Mouse (Mus musculus) limb, embryonic 13.5 days (tissue): ENCODE results near the gene Gm5148. TPM values are rescaled to one million over a fixed set of nuclear protein-coding genes. Genes with fewer than 3 reads are reported as not detected.

Experiments used
- ATAC-seq: fragments of 200-750 bp; cut with Nextera tagmentation; 2 replicates; pipeline ENCODE4 v1.8.0; 2017; ENCODE audit warnings: low read depth, moderate number of reproducible peaks, moderate TSS enrichment; ENCODE audit not compliant: low FRiP score
- H3K27ac ChIP-seq: fragments of 300-500 bp; sonication (generic); 2 replicates; pipeline ENCODE4 v1.5.1; 2015; ENCODE audit warnings: inconsistent platforms, mild to moderate bottlenecking, moderate library complexity
- H3K27me3 ChIP-seq: fragments of 300-500 bp; sonication (generic); 2 replicates; pipeline ENCODE4 v1.6.1; 2015; ENCODE audit warnings: mild to moderate bottlenecking, inconsistent platforms
- H3K36me3 ChIP-seq: fragments of 300-500 bp; sonication (generic); 2 replicates; pipeline ENCODE4 v1.6.1; 2015; ENCODE audit warnings: inconsistent platforms, mild to moderate bottlenecking, moderate library complexity
- H3K4me1 ChIP-seq: fragments of 300-500 bp; sonication (generic); 2 replicates; pipeline ENCODE4 v1.6.1; 2015; ENCODE audit warnings: inconsistent platforms
- H3K4me2 ChIP-seq: fragments of 300-500 bp; sonication (generic); replicated peaks from 2 replicates; pipeline ENCODE4 v1.6.1; 2015; ENCODE audit warnings: inconsistent platforms, mild to moderate bottlenecking, moderate library complexity
- H3K4me3 ChIP-seq: fragments of 300-500 bp; sonication (generic); 2 replicates; pipeline ENCODE4 v1.5.1; 2015; ENCODE audit warnings: moderate library complexity, mild to moderate bottlenecking, inconsistent platforms
- H3K9ac ChIP-seq: fragments of 300-500 bp; sonication (generic); 2 replicates; pipeline ENCODE4 v1.6.1; 2015; ENCODE audit warnings: mild to moderate bottlenecking, inconsistent platforms
- H3K9me3 ChIP-seq: fragments of 300-500 bp; sonication (generic); 2 replicates; pipeline ENCODE4 v1.6.1; 2016; ENCODE audit warnings: inconsistent platforms
- WGBS: fragments of 180-500 bp; shearing (Covaris S2); methylation state at CpG from one replicate; pipeline ENCODE4 v1.1.7; 2015; 5-methylcytosine and 5-hydroxymethylcytosine counted together
- polyA plus RNA-seq: library from polyadenylated mRNA; unstranded; fragments of >200 nt; fragmentation: Nextera tagmentation; extraction: Ambion mirVana; gene quantifications from 2 replicates; pipeline ENCODE4 v1.2.1, GENCODE M21; 2015

Gene Gm5148
- polyA plus RNA-seq, 1 experiment from 2014 or later = 7.5 TPM

DNA sequence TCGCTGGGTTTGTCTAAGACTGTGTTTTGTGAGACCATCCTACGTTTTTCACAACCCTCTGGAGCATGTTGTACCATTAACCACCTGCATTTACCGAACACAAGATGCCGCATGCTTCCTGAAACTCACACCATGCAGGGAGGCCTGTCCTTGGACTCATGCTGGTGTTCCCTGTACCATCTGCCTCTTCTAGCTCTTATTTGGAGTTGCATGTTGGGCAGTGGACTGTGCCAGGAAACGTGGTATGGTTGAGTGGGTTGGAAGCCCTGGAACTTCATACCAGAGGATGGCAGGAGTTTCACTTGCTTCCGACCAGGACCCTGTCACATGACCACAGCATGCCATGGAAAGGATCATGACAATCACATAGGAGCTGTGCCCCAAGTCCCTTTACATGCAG, 16.5 kb downstream of the Gm5148 start:
- Histone ChIP-seq H3K9ac (no peak overlapping the region), H3K27ac (no peak overlapping the region), H3K36me3 (no peaks in the 10 kb centered on the region), H3K4me3 (no peak overlapping the region), H3K27me3 (no peaks in the 10 kb centered on the region), H3K4me2 (no peak overlapping the region), H3K9me3 (no peaks in the 10 kb centered on the region), H3K4me1 (peaks cover 23% of the 10 kb centered on the region)
- ATAC-seq = no peak
- WGBS = 90% methylated on average over 6 of the region's 6 CpGs

DNA sequence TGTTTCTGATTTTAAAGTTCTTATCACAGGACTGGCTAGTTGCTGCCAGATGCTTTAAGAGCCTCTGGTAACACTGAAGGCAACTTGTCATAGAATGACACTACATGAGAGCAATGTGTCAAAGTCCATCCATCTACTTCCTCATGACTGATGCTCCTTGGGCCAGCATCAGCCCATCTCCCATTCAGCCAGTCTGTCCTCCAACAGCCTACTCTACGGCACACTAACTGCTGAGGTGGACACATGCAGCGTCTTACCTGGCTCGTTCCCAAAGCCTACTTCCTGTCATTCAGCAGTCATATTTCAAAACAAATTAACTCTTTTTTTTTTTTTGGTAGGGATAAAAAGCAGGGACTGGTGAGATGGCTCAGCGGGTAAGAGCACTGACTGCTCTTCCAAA, 17.9 kb downstream of the Gm5148 start:
- WGBS = 68% methylated on average over 4 of the region's 4 CpGs
- ATAC-seq = no peak
- Histone ChIP-seq H3K36me3 (no peaks in the 10 kb centered on the region), H3K27me3 (no peaks in the 10 kb centered on the region), H3K27ac (no peak overlapping the region), H3K9ac (no peak overlapping the region), H3K9me3 (peaks cover 5% of the 10 kb centered on the region; the same call in 1 of the 2 replicates), H3K4me1 (peaks cover 15% of the 10 kb centered on the region; the same call in 1 of the 2 replicates), H3K4me2 (no peak overlapping the region), H3K4me3 (no peak overlapping the region)

DNA sequence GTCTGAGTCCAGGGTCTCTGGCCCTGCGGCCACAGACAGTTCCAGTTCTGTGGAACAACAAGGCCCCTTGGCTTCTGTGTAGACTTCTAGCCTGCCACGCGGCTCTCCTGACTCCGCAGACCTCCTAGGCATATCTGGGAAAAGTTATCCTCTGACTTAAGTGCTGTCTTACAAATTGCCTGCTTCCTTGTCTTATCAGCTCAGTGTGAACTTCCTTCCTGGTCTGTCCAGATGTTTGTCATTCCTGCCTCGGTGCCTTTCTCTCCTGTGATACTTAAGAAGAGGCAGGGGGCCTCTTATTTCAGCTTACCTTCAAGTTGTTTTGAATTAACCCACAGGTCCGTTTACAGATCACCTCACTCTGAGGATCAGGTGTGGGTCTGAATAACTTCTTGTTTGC, 18.9 kb downstream of the Gm5148 start:
- Histone ChIP-seq H3K36me3 (no peaks in the 10 kb centered on the region), H3K27ac (0 out of 2 replicates have a peak overlapping the region, but pooled peaks have one; percentile 44), H3K4me3 (no peak overlapping the region), H3K9me3 (peaks cover 5% of the 10 kb centered on the region; the same call in 1 of the 2 replicates), H3K9ac (no peak overlapping the region), H3K27me3 (no peaks in the 10 kb centered on the region), H3K4me1 (peaks cover 15% of the 10 kb centered on the region; the same call in 1 of the 2 replicates), H3K4me2 (0 out of 2 replicates have a peak overlapping the region, but pooled peaks have one; percentile 21)
- ATAC-seq = no peak
- 20% methylated on average over 6 of the region's 6 CpGs for WGBS

DNA sequence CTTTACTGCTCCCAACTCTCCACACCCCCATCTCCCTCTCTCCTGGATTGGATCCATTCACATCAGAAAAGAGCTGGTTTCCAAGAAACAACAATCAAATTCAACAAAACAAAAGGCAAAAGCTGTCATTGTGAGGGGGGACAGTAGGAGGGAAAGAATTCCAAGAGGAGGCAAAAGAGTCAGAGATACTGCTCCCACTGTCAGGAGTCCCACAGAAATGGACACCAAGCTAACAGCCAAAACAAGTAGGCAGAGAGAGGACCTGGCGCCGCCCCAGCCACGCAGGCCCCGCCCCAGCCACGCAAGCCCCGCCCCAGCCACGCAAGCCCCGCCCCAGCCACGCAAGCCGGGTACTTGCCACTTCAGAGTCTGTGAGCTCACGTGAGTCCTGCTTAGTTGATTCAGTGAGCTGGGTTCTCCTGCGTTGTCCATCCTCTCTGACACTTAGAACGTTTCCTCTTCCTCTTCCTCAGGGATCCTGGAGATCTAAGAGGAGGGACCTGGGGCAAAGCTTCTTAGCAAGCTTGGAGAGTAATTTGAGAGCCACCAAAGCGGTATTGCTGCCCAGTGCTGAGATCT, 19.5 kb downstream of the Gm5148 start:
- H3K27ac ChIP-seq = no peak overlapping the region
- peak overlapping the region; percentile 21; the same call in 1 of the 2 replicates for H3K4me2 ChIP-seq
- peaks cover 15% of the 10 kb centered on the region; the same call in 1 of the 2 replicates for H3K4me1 ChIP-seq
- H3K9ac ChIP-seq = no peak overlapping the region
- WGBS = 40% methylated on average over 14 of the region's 14 CpGs
- no peaks in the 10 kb centered on the region for H3K36me3 ChIP-seq
- ATAC-seq = no peak
- no peaks in the 10 kb centered on the region for H3K27me3 ChIP-seq
- H3K4me3 ChIP-seq = no peak overlapping the region
- H3K9me3 ChIP-seq = peaks cover 5% of the 10 kb centered on the region; the same call in 1 of the 2 replicates

DNA sequence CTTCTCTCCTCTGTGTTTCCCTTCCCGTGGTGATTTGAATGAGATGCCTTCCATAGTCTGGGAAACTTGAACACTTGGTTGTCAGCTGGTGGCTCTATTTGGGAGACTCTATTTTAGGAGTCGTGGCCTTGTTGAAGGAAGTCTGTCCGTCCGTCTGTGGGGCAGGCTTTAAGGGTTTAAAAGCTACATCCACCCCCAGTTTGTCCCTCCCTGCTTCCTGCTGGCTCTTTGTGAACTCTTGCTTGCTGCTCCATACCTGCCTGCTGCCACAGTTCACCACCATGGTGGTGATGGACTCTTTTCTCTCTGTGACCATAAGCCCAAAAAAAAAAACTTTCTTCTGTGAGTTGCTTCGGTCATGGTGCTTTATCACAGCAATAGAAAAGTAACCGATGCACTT, 21.2 kb downstream of the Gm5148 start:
- Histone ChIP-seq H3K4me3 (no peak overlapping the region), H3K27me3 (no peaks in the 10 kb centered on the region), H3K9ac (no peak overlapping the region), H3K4me2 (no peak overlapping the region), H3K9me3 (peaks cover 5% of the 10 kb centered on the region; the same call in 1 of the 2 replicates), H3K4me1 (peaks cover 15% of the 10 kb centered on the region; the same call in 1 of the 2 replicates), H3K27ac (no peak overlapping the region), H3K36me3 (no peaks in the 10 kb centered on the region)
- 95% methylated on average over 6 of the region's 6 CpGs for WGBS
- ATAC-seq = no peak

DNA sequence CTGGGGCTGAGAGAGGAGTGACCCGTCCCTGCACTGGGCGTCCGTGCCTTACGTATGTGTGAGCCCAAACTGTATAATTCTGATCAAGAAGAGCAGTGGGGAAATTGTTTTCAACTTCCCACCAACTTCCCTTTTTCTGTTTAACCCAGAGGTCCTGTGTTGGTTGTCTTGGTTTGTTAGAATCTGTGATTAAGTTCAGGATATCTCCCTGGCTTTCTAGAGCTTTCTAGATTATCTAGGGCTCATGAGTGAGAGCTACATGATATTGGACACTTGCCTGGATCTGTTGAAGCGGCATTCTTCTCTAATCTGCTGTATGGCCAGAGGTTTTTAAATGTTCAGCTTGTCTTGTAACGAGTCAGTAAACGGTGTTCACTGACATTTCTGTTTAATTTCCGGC, 30.7 kb downstream of the Gm5148 start:
- H3K36me3 ChIP-seq = no peaks in the 10 kb centered on the region
- H3K4me2 ChIP-seq = no peak overlapping the region
- no peak overlapping the region for H3K9ac ChIP-seq
- ATAC-seq = no peak
- WGBS = 75% methylated on average over 8 of the region's 8 CpGs
- H3K27ac ChIP-seq = no peak overlapping the region
- no peaks in the 10 kb centered on the region for H3K9me3 ChIP-seq
- 0 out of 2 replicates have a peak, but pooled peaks cover under 1% of the 10 kb centered on the region for H3K4me1 ChIP-seq
- H3K4me3 ChIP-seq = no peak overlapping the region
- H3K27me3 ChIP-seq = no peaks in the 10 kb centered on the region

DNA sequence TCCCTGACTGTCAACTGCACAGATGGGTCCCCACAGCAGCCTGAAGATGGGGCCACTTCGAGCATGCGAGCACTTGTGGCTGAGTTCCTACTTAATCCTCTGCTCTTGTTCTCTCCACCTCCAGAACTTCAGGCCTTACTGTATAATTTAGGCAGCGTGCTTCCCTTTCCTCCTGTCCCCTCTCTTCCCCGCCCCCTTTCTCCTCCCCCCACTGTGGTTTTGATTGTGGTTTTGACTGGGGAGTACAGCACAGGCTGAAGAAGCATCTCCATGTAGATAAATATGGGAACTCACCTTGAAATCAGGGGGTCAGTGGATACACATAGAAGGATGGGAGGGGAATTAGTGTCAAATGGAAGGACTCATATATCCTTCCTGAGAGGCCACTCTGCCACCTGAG, 31.3 kb downstream of the Gm5148 start:
- H3K27me3 ChIP-seq = peaks cover 3% of the 10 kb centered on the region; the same call in 1 of the 2 replicates
- 0 out of 2 replicates have a peak, but pooled peaks cover 7% of the 10 kb centered on the region for H3K4me1 ChIP-seq
- no peak overlapping the region for H3K4me3 ChIP-seq
- no peak overlapping the region for H3K27ac ChIP-seq
- no peak for ATAC-seq
- H3K36me3 ChIP-seq = no peaks in the 10 kb centered on the region
- H3K9ac ChIP-seq = no peak overlapping the region
- no peaks in the 10 kb centered on the region for H3K9me3 ChIP-seq
- WGBS = 82% methylated on average over 4 of the region's 4 CpGs
- no peak overlapping the region for H3K4me2 ChIP-seq

DNA sequence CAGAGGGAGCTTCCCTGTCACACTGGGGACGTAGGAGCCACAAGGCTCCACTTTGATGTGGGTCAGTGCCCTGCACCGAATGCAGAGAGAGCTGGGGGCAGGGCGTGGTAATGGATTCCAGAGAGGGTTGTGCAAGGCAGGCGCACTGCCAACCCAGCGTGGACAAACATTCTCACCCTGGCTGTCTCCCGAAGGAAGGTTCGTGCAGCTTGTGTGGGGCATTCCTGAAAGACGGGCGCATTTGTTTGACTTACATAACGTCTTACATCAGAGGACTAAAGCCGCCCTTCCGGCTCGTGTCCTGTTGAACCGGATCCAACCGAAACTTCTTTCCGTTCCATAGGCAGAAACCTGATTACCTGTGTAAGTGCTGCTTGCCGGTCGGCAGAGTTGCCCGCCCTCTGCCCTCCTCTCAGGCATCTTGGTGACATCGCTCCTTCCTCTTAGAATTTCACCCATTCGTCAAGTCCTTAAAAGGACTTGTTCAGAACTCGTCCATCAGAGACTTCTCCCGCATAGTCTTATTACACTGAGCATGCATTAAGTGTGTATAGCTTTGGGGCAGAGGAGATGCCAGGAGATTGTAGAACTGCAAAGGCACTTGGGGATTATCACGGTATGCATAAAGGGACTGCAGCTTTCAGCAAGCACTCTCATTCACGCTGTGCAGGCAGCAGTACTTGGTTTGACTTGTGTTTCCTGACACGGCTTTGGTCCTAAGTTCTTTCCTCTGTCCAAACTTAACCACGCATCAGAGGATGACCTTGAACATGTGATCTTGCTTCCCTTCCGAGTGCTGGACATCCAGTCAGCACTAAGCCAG, 36.9 kb downstream of the Gm5148 start:
- Histone ChIP-seq H3K9me3 (no peaks in the 10 kb centered on the region), H3K27me3 (peaks cover 9% of the 10 kb centered on the region; the same call in 1 of the 2 replicates), H3K27ac (no peak overlapping the region), H3K4me3 (peak overlapping the region; percentile 28), H3K4me2 (peak overlapping the region; percentile 59), H3K9ac (0 out of 2 replicates have a peak overlapping the region, but pooled peaks have one; percentile 3), H3K4me1 (peaks cover 12% of the 10 kb centered on the region), H3K36me3 (no peaks in the 10 kb centered on the region)
- 29% methylated on average over 28 of the region's 28 CpGs for WGBS
- no peak; the same call in 1 of the 2 replicates for ATAC-seq

DNA sequence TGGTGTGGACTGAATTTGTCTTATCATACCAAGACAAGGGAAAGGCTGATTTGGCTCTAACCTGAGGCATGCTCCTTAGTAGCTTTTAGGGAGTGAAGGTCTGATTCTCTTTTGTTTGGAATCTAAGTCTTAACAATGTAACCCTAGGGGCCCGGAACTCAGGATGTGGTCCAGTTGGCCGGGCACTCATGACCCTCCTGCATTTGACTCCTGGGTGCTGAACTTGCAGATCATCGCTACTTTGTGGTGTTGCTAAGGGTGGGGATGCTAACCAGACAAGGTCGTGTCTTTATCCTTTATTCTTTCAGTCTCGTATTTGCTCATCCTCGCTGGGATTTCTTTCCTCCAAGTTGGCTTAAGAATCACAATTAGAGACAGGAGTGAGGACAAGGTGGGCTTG, 37.5 kb downstream of the Gm5148 start:
- Histone ChIP-seq H3K9ac (0 out of 2 replicates have a peak overlapping the region, but pooled peaks have one; percentile 3), H3K27me3 (peaks cover 9% of the 10 kb centered on the region; the same call in 1 of the 2 replicates), H3K4me1 (peaks cover 12% of the 10 kb centered on the region), H3K4me3 (peak overlapping the region; percentile 28), H3K9me3 (no peaks in the 10 kb centered on the region), H3K27ac (no peak overlapping the region), H3K4me2 (peak overlapping the region; percentile 59), H3K36me3 (no peaks in the 10 kb centered on the region)
- no peak for ATAC-seq
- WGBS = 29% methylated on average over 6 of the region's 6 CpGs

DNA sequence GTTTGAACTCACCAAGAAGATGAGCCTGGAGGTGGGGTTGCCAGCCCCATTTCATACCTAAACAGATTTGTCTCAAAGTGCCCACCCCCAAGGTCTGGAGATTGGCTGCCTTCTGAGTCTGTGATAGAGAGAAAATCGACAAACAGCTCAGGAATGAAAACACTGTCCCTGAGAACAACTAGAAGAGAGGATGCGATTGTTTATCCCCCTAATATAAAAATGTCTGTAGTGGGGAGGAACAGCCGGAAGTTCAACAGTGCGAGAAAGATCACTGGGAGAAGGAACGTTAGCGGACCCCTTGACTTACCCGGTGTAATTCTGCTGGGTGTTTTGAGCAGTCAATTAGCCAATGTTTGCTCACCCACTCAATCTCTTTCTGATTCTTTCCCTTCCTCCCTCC, 38.1 kb downstream of the Gm5148 start:
- 42% methylated on average over 7 of the region's 7 CpGs for WGBS
- no peak overlapping the region for H3K9ac ChIP-seq
- H3K4me2 ChIP-seq = no peak overlapping the region
- H3K9me3 ChIP-seq = no peaks in the 10 kb centered on the region
- H3K36me3 ChIP-seq = no peaks in the 10 kb centered on the region
- H3K4me1 ChIP-seq = peaks cover 12% of the 10 kb centered on the region
- H3K27me3 ChIP-seq = peaks cover 9% of the 10 kb centered on the region; the same call in 1 of the 2 replicates
- ATAC-seq = no peak
- H3K27ac ChIP-seq = no peak overlapping the region
- H3K4me3 ChIP-seq = no peak overlapping the region

DNA sequence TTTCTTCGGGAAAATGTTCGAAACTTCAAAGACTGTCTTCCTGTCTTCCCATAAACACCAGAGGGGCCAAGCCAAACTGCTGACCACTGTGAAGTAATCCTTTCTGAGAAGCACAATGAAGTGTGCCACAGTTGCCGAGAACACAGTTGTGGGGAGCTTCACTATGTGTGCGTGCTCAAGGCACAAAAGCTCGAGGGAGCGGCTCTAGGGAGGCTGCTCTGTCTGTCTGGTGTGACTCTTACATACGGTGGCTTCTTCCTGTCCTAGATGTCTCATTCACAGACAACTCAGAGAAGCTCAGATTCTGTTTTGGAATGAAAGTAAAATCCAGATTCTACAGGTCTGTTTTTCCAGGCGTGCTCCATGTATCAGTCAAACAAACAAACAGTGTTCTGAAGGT, 48.0 kb downstream of the Gm5148 start:
- H3K9me3 ChIP-seq = no peaks in the 10 kb centered on the region
- WGBS = 79% methylated on average over 8 of the region's 8 CpGs

DNA sequence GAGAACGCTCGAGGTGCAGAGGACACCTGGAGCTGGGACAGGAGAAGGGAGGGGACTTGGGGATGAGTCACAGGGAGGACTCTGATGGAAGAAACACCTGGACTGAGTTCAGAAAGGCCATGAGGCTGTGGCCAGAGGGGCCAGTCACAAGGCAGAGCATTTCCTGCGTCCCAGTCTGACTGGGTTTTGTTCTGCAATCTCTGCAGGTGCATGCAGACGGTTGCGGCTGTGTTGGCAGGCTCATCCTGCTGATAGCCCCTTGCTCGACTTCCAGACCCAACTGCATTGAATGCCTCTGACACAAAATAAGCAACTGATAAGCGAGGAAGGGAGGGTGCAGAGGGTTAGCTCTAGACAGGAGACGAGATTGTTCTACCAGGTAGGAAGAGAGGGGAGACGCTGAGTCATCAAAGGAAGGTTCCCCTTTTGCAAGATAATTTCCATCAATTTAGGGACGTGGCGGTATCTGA, 49.2 kb downstream of the Gm5148 start:
- Histone ChIP-seq H3K4me3 (no peak overlapping the region), H3K27me3 (peaks cover 6% of the 10 kb centered on the region; the same call in 1 of the 2 replicates), H3K9ac (no peak overlapping the region), H3K4me1 (peaks cover 17% of the 10 kb centered on the region), H3K4me2 (no peak overlapping the region), H3K9me3 (no peaks in the 10 kb centered on the region), H3K27ac (no peak overlapping the region), H3K36me3 (no peaks in the 10 kb centered on the region)
- WGBS = 81% methylated on average over 11 of the region's 11 CpGs
- ATAC-seq = no peak

More for the DNA sequence above, 48.0 kb downstream of the Gm5148 start:
- Histone ChIP-seq H3K27me3 (peaks cover 6% of the 10 kb centered on the region; the same call in 1 of the 2 replicates), H3K4me2 (no peak overlapping the region), H3K9ac (no peak overlapping the region), H3K36me3 (no peaks in the 10 kb centered on the region), H3K4me1 (peaks cover 17% of the 10 kb centered on the region), H3K27ac (no peak overlapping the region), H3K4me3 (no peak overlapping the region)
- no peak for ATAC-seq
